Mouse (Mus musculus): ENCODE data around the gene Castor1.

Castor1 gene

GRCm38 (mm10) chr11:4260463-4261187 is 42.6 kb downstream of the Castor1 start:
- ATAC-seq (ENCODE audit: insufficient number of reproducible peaks, low FRiP score, low TSS enrichment), result no peak

GRCm38 (mm10) chr11:4261188-4261494 is 43.1 kb downstream of the Castor1 start:
- no peak for ATAC-seq (ENCODE audit: insufficient number of reproducible peaks, low FRiP score, low TSS enrichment)

GRCm38 (mm10) chr11:4261969-4262368 is 43.9 kb downstream of the Castor1 start:
- ATAC-seq (ENCODE audit: insufficient number of reproducible peaks, low FRiP score, low TSS enrichment), result no peak

GRCm38 (mm10) chr11:4262847-4263246 is 44.8 kb downstream of the Castor1 start:
- no peak for ATAC-seq (ENCODE audit: insufficient number of reproducible peaks, low FRiP score, low TSS enrichment)

GRCm38 (mm10) chr11:4263296-4263695 is 45.3 kb downstream of the Castor1 start:
- no peak for ATAC-seq (ENCODE audit: insufficient number of reproducible peaks, low FRiP score, low TSS enrichment)

GRCm38 (mm10) chr11:4264066-4264465 is 46.0 kb downstream of the Castor1 start:
- ATAC-seq (ENCODE audit: insufficient number of reproducible peaks, low FRiP score, low TSS enrichment), result no peak

- no peak for ATAC-seq (ENCODE audit: insufficient number of reproducible peaks, low FRiP score, low TSS enrichment)
These were observed 48.5 kb downstream of the Castor1 start for GRCm38 (mm10) chr11:4266271-4267201.

- ATAC-seq (ENCODE audit: insufficient number of reproducible peaks, low FRiP score, low TSS enrichment), result no peak
These were observed 49.2 kb downstream of the Castor1 start for GRCm38 (mm10) chr11:4267202-4267578.

- no peak for ATAC-seq (ENCODE audit: insufficient number of reproducible peaks, low FRiP score, low TSS enrichment)
These were observed 50.5 kb downstream of the Castor1 start for GRCm38 (mm10) chr11:4268500-4268899.

GRCm38 (mm10) chr11:4270744-4271459 is 52.9 kb downstream of the Castor1 start:
- no peak for ATAC-seq (ENCODE audit: insufficient number of reproducible peaks, low FRiP score, low TSS enrichment)

GRCm38 (mm10) chr11:4271544-4271943 is 53.5 kb downstream of the Castor1 start:
- ATAC-seq (ENCODE audit: insufficient number of reproducible peaks, low FRiP score, low TSS enrichment), result no peak
